In genomic region chr2:27514639-27515328, GRCm38 (mm10) we compare ENCODE assay signal across 8 mouse cellular contexts. TPM values are rescaled to one million over a fixed set of nuclear protein-coding genes. Genes with fewer than 3 reads are reported as not detected.
DNase-seq lines count a peak whose midpoint lies in the region; ATAC-seq and TF ChIP-seq lines count a peak whose summit lies in the region.

TSS of gene Wdr5 (plus strand) at chr2:27515157.

- peak within 1 kb of the TSS; percentile 85 for H3K9ac ChIP-seq in forebrain, embryonic 16.5 days (replicated peaks; ENCODE audit: low read depth, low read length)
- peak within 1 kb of the TSS; percentile 93 for H3K9ac ChIP-seq in lung, embryonic 14.5 days

- intact Hi-C loops in heart, postnatal 36 days (cut with DNase I), result loop anchor here (2.0 kb wide), 3 partner anchors 24 to 72 kb away; partner anchors contain the start of gene Brd3os

- TF ChIP-seq CTCF in G1E (IDR thresholded peaks at IDR 0.05; ENCODE audit: low read depth, low read length), result no peak
- TF ChIP-seq CTCF in layer of hippocampus, adult 2 months (conservative IDR thresholded peaks at IDR 0.05), result peak; percentile 75
- peak; percentile 82 for TF ChIP-seq CTCF in lung, embryonic 14.5 days (IDR thresholded peaks at IDR 0.05; ENCODE audit: low read depth)
- TF ChIP-seq CTCF in olfactory bulb, adult 2 months (IDR thresholded peaks at IDR 0.05; ENCODE audit: insufficient read depth, low read depth, low read length), result peak; percentile 54
- TF ChIP-seq CTCF in thymus, adult 2 months (IDR thresholded peaks at IDR 0.05; ENCODE audit: borderline replicate concordance, control insufficient read depth, extremely low read depth, insufficient read depth, low read length, poor library complexity), result no peak

- H3K4me2 ChIP-seq in forebrain, embryonic 16.5 days (ENCODE audit: low read length), result peak within 1 kb of the TSS; percentile 95
- peak within 1 kb of the TSS; percentile 94 for H3K4me2 ChIP-seq in lung, embryonic 14.5 days

- peak within 1 kb of the TSS; percentile 93 for H3K4me3 ChIP-seq in G1E (ENCODE audit: low read depth, low read length)
- H3K4me3 ChIP-seq in forebrain, embryonic 16.5 days (replicated peaks; ENCODE audit: low read length), result peak within 1 kb of the TSS; percentile 86
- peak within 1 kb of the TSS; percentile 91 for H3K4me3 ChIP-seq in layer of hippocampus, adult 2 months
- peak within 1 kb of the TSS; percentile 92 for H3K4me3 ChIP-seq in lung, embryonic 14.5 days (ENCODE audit: low read depth, low read length)
- peak within 1 kb of the TSS; percentile 85 for H3K4me3 ChIP-seq in olfactory bulb, adult 2 months (ENCODE audit: insufficient read depth, low read depth, low read length)
- peak within 1 kb of the TSS; percentile 91 for H3K4me3 ChIP-seq in thymus, adult 2 months (ENCODE audit: control insufficient read depth, insufficient read depth, low read length)

- ATAC-seq in G1E (ENCODE audit: extremely low read depth, insufficient number of reproducible peaks, low FRiP score, poor library complexity, severe bottlenecking), result peak; percentile 69
- peak; percentile 95 for ATAC-seq in forebrain, embryonic 16.5 days
- ATAC-seq in lung, embryonic 14.5 days (ENCODE audit: insufficient read depth), result peak; percentile 94

- H3K9me3 ChIP-seq in G1E (replicated peaks), result no peaks in the 10 kb centered on the region
- no peaks in the 10 kb centered on the region for H3K9me3 ChIP-seq in forebrain, embryonic 16.5 days (ENCODE audit: control insufficient read depth, low read length)
- H3K9me3 ChIP-seq in lung, embryonic 14.5 days (ENCODE audit: low read depth, low read length), result no peaks in the 10 kb centered on the region

- WGBS in forebrain, embryonic 16.5 days, result under 1% methylated on average over 51 of the region's 57 CpGs
- WGBS in lung, embryonic 14.5 days, result under 1% methylated on average over 57 of the region's 57 CpGs
- WGBS in olfactory bulb, adult 2 months, result under 1% methylated on average over 57 of the region's 57 CpGs
- WGBS in thymus, adult 2 months, result under 1% methylated on average over 57 of the region's 57 CpGs

- peaks cover 43% of the 10 kb centered on the region for H3K4me1 ChIP-seq in G1E (ENCODE audit: insufficient read depth, low read depth, low read length)
- peaks cover 27% of the 10 kb centered on the region for H3K4me1 ChIP-seq in forebrain, embryonic 16.5 days (replicated peaks; ENCODE audit: control insufficient read depth, insufficient read depth, low read length)
- H3K4me1 ChIP-seq in lung, embryonic 14.5 days (ENCODE audit: insufficient read depth), result peaks cover 13% of the 10 kb centered on the region
- H3K4me1 ChIP-seq in olfactory bulb, adult 2 months (ENCODE audit: control insufficient read depth, insufficient read depth, low read length), result peaks cover 9% of the 10 kb centered on the region; the same call in 1 of the 2 replicates
- H3K4me1 ChIP-seq in thymus, adult 2 months (replicated peaks; ENCODE audit: control insufficient read depth, insufficient read depth, low read length), result peaks cover 16% of the 10 kb centered on the region

- peak; percentile 90 for DNase-seq in G1E (ENCODE audit: low spot score)
- DNase-seq in cerebellum, adult 18-20 months, result peak; percentile 93 to 98
- DNase-seq in heart, postnatal 36 days, result peak; percentile 99
- peak; percentile 95 to 99 for DNase-seq in layer of hippocampus, adult 2 months (ENCODE audit: low spot score in 2 of 2)
- DNase-seq in lung, embryonic 14.5 days, result peak; percentile 96
- peak; percentile 98 for DNase-seq in thymus, adult 2 months

- peak; percentile 71; the same call in 1 of the 2 replicates for TF ChIP-seq POLR2A in olfactory bulb, adult 2 months (IDR thresholded peaks at IDR 0.05; ENCODE audit: insufficient read depth, low read depth, low read length)
- peak; percentile 45; the same call in 1 of the 2 replicates for TF ChIP-seq POLR2A in thymus, adult 2 months (IDR thresholded peaks at IDR 0.05; ENCODE audit: control insufficient read depth, extremely low read depth, insufficient read depth, low read length, poor library complexity)

- peak within 1 kb of the TSS; percentile 82 for H3K27ac ChIP-seq in forebrain, embryonic 16.5 days (ENCODE audit: low read length)
- peak within 1 kb of the TSS; percentile 97 for H3K27ac ChIP-seq in layer of hippocampus, adult 2 months
- peak within 1 kb of the TSS; percentile 91 for H3K27ac ChIP-seq in lung, embryonic 14.5 days (ENCODE audit: low read depth)
- peak within 1 kb of the TSS; percentile 53 for H3K27ac ChIP-seq in olfactory bulb, adult 2 months (ENCODE audit: insufficient read depth, low read depth, low read length)
- peak within 1 kb of the TSS; percentile 73 for H3K27ac ChIP-seq in thymus, adult 2 months (ENCODE audit: control insufficient read depth, insufficient read depth, low read length)

- H3K36me3 ChIP-seq in G1E (replicated peaks), result peaks cover 42% of the 10 kb centered on the region
- H3K36me3 ChIP-seq in forebrain, embryonic 16.5 days (ENCODE audit: control insufficient read depth, insufficient read depth), result peaks cover 3% of the 10 kb centered on the region; the same call in 1 of the 2 replicates
- peaks cover 16% of the 10 kb centered on the region for H3K36me3 ChIP-seq in lung, embryonic 14.5 days (ENCODE audit: insufficient read depth)
- H3K36me3 ChIP-seq in thymus, adult 2 months (ENCODE audit: control insufficient read depth, insufficient read depth, low read length), result peaks cover 6% of the 10 kb centered on the region; the same call in 1 of the 2 replicates

- H3K27me3 ChIP-seq in G1E (ENCODE audit: insufficient read depth, low read length), result no peaks in the 10 kb centered on the region
- H3K27me3 ChIP-seq in forebrain, embryonic 16.5 days (replicated peaks; ENCODE audit: control insufficient read depth, insufficient read depth, low read length), result no peaks in the 10 kb centered on the region
- no peaks in the 10 kb centered on the region for H3K27me3 ChIP-seq in lung, embryonic 14.5 days (ENCODE audit: insufficient read depth, low read length)
- no peaks in the 10 kb centered on the region for H3K27me3 ChIP-seq in thymus, adult 2 months (ENCODE audit: control insufficient read depth, insufficient read depth, low read length)

RNA-seq across cellular contexts. Expression of gene Wdr5, which starts in this region (rescaled TPM):
- total RNA-seq in G1E (2014; fragmentation: Nextera tagmentation) (29.4 and 35.2 TPM in 2 replicates), G1E (2017) (58.6 and 62.5 TPM in 2 replicates)
- 107 and 131 TPM in 2 replicates for polyA plus RNA-seq in G1E (2012)
- 51.8 and 56.9 TPM in 2 replicates for polyA plus RNA-seq in forebrain, embryonic 16.5 days (2015; fragmentation: Nextera tagmentation; extraction: Ambion mirVana)
- total RNA-seq in heart, postnatal 36 days (2021), result 10 to 100 TPM; 24.4 to 25.6 TPM
- 10 to 100 TPM; 24.8 to 28.9 TPM for total RNA-seq in layer of hippocampus, adult 2 months (2021)
- polyA plus RNA-seq in lung, embryonic 14.5 days (2014; fragmentation: Nextera tagmentation; extraction: Ambion mirVana), result 63.6 and 71.3 TPM in 2 replicates
- not detected in 2 replicates for polyA plus RNA-seq in olfactory bulb, adult 2 months (2012; ENCODE audit: insufficient read depth, insufficient read length, low replicate concordance, missing spikeins)
- polyA plus RNA-seq in thymus, adult 2 months (2012; rRNA removed), result 42.9 and 49.5 TPM in 2 replicates

Comparison
In these comparisons a context has a peak if more than half of its experiments do, and no peak if none do; other contexts are left out.
1. Peak in every context shown above with its lines: DNase-seq, ATAC-seq, H3K4me3 ChIP-seq and H3K27ac ChIP-seq.
2. CTCF ChIP-seq: peak in layer of hippocampus, adult 2 months (single experiment), lung, embryonic 14.5 days (single experiment) and olfactory bulb, adult 2 months (single experiment); none in G1E (single experiment) and thymus, adult 2 months (single experiment).